Mouse (Mus musculus) bone marrow macrophage, adult 2 months (primary cell): ENCODE measurements around the gene Crocc.

ENCODE experiments used
- CTCF ChIP-seq: IDR thresholded peaks from 2 replicates; pipeline ENCODE4 v1.5.1; 2012; ENCODE audit warnings: low read depth, mild to moderate bottlenecking, low read length, moderate library complexity
- POLR2A ChIP-seq: IDR thresholded peaks from 2 replicates; pipeline ENCODE4 v1.6.1; 2012; ENCODE audit warnings: mild to moderate bottlenecking, low read depth, low read length, borderline replicate concordance

DNA sequence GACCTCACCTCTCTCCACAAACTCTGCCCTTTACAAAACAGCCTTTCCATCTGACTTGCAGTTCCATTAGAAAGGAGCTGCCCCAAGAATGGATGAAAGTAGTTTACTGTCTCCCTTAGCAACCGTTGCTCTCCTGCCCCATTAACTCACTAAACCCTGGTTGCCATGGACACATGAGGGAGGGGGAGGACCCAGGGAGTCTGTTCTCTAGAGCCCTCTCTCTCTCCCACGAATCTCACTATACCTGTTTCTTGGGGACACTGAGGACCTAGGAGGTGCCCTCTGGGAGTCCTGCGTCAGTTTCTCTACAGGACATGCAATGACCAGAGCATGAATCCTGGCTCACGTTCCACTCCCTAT, 10.9 kb downstream of the Crocc start:
- TF ChIP-seq CTCF (no peak), POLR2A (no peak)
